Mouse (Mus musculus) small intestine, adult 2 months (tissue): ENCODE data around the gene Ppp4r1.

ENCODE experiments used
- CTCF ChIP-seq: fragments of 200-500 bp; IDR thresholded peaks from 2 replicates; pipeline ENCODE4 v1.5.1; 2012; ENCODE audit warnings: low read depth, mild to moderate bottlenecking, control low read depth, inconsistent platforms, low read length, moderate library complexity, mixed read lengths; ENCODE audit not compliant: insufficient replicate concordance, insufficient read length; ENCODE audit errors: extremely low read depth
- POLR2A ChIP-seq: fragments of 200-500 bp; IDR thresholded peaks from 2 replicates; pipeline ENCODE4 v1.6.1; 2012; ENCODE audit warnings: low read depth, mild to moderate bottlenecking, control low read depth, inconsistent platforms, low read length, moderate library complexity

DNA sequence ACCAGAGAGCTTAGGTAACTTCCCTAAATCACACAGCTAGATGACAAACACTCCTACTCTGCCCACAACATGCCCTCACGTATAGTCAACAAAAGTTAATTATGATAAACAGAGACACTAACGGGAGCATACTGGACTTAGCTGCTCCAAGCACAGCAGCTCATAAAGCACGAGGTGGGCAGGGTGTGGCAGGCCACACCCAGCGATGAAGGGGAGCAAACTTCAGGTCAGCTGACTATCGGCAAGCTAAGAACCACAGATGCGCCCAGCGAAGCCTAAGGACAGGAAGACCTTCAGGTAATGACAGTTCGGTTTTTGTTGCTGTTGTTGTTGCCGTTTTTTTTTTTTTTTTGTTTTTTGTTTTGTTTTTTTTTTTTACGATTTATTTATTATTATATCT, 87.3 kb downstream of the Ppp4r1 start:
- no peak for TF ChIP-seq CTCF
- no peak for TF ChIP-seq POLR2A
